ENCODE assay signal across 8 mouse cellular contexts in the genomic region with DNA sequence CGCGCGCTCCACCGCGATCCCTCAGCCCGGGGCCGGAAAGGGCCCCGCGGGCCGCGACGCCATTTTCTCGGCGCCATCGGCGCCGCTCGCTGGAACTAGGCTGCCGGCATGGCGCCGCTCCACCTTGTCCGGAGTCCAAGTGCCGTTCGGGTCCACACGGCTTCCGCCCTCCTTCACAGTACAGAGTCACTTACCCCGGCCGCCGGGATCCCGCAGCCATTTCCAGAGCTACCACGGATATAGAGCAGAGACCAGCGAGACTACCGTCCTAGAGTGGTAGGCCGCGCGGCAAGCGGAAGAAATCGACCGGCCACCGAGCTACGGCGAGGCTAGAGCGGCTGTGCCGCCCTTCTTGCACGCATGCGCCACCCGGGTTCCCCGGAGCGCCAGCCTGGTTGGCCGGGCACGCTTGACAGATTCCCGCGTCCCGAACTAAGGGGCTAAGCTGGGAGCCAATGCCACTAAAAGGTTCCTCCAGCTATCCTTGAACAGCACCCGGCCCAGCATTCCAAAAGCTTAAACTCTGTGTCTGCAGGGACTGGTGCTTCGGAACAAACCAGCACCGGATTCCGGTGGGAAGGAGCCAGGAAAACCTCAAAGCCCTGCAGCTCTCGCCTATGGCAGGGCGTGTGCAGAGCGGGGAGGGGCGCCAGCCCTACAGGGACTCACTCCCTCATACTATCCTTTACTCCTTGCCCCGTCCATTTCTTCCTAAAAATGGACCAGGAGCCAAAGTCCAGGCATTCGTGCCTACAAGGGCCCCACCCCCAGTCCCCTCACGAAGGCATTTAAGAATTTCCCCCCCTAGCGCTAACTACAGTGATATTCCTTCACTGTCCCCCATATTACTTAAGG. TPM values are rescaled to one million over a fixed set of nuclear protein-coding genes. Genes with fewer than 3 reads are reported as not detected.
DNase-seq lines count a peak whose midpoint lies in the region; ATAC-seq and TF ChIP-seq lines count a peak whose summit lies in the region.

No protein-coding gene starts in this region.

- under 1% methylated on average over 66 of the region's 66 CpGs for WGBS in heart, embryonic 10.5 days
- WGBS in kidney, embryonic 14.5 days = under 1% methylated on average over 66 of the region's 66 CpGs
- under 1% methylated on average over 66 of the region's 66 CpGs for WGBS in limb, embryonic 15.5 days
- under 1% methylated on average over 65 of the region's 66 CpGs for WGBS in midbrain, postnatal 0 days

- H3K27ac ChIP-seq in embryonic fibroblast, embryonic 13.5 days (ENCODE audit: insufficient read depth, low read length) = peak overlapping the region; percentile 90
- H3K27ac ChIP-seq in heart, embryonic 10.5 days = peak overlapping the region; percentile 99
- peak overlapping the region; percentile 96 for H3K27ac ChIP-seq in kidney, embryonic 14.5 days (ENCODE audit: low read depth, low read length)
- H3K27ac ChIP-seq in limb, embryonic 15.5 days = peak overlapping the region; percentile 96
- peak overlapping the region; percentile 98 for H3K27ac ChIP-seq in midbrain, postnatal 0 days (ENCODE audit: low read depth, low read length)

- peak; percentile 57; the same call in 1 of the 2 replicates for TF ChIP-seq POLR2A in embryonic fibroblast, embryonic 13.5 days (IDR thresholded peaks at IDR 0.05; ENCODE audit: low read depth, low read length)

- ATAC-seq in kidney, embryonic 14.5 days (ENCODE audit: low FRiP score, low TSS enrichment) = peak; percentile 95
- ATAC-seq in limb, embryonic 15.5 days (ENCODE audit: insufficient number of reproducible peaks, low FRiP score, low TSS enrichment, low read depth) = peak; percentile 95
- peak; percentile 95 for ATAC-seq in midbrain, postnatal 0 days (ENCODE audit: low FRiP score)

- no peak for TF ChIP-seq CTCF in embryonic fibroblast, embryonic 13.5 days (IDR thresholded peaks at IDR 0.05; ENCODE audit: borderline replicate concordance, insufficient read depth, low read length)
- no peak; the same call in none of the 2 replicates for TF ChIP-seq CTCF in midbrain, postnatal 0 days (IDR thresholded peaks at IDR 0.05)

- H3K9me3 ChIP-seq in heart, embryonic 10.5 days = no peaks in the 10 kb centered on the region
- no peaks in the 10 kb centered on the region for H3K9me3 ChIP-seq in kidney, embryonic 14.5 days (ENCODE audit: control insufficient read depth, low read length)
- H3K9me3 ChIP-seq in limb, embryonic 15.5 days = no peaks in the 10 kb centered on the region
- H3K9me3 ChIP-seq in midbrain, postnatal 0 days (ENCODE audit: low read length) = no peaks in the 10 kb centered on the region

- DNase-seq in A20 (ENCODE audit: low read depth, low spot score) = peak; percentile 94
- peak; percentile 97 for DNase-seq in brain, adult 2 months (ENCODE audit: low read depth, low spot score)
- peak; percentile 97 for DNase-seq in heart, embryonic 10.5 days (ENCODE audit: low spot score)
- DNase-seq in midbrain, postnatal 0 days (ENCODE audit: low spot score) = peak; percentile 96
- peak; percentile 92 to 94 for DNase-seq in spleen, postnatal 10 days (ENCODE audit: low spot score in 2 of 2)

- peak overlapping the region; percentile 66 for H3K4me3 ChIP-seq in embryonic fibroblast, embryonic 13.5 days (ENCODE audit: insufficient read depth, low read length)
- H3K4me3 ChIP-seq in heart, embryonic 10.5 days = peak overlapping the region; percentile 91
- peak overlapping the region; percentile 97 for H3K4me3 ChIP-seq in kidney, embryonic 14.5 days (ENCODE audit: low read length)
- peak overlapping the region; percentile 81 for H3K4me3 ChIP-seq in limb, embryonic 15.5 days
- H3K4me3 ChIP-seq in midbrain, postnatal 0 days (ENCODE audit: low read depth, low read length) = peak overlapping the region; percentile 79

- no peaks in the 10 kb centered on the region; the same call in 1 of the 2 replicates for H3K4me1 ChIP-seq in embryonic fibroblast, embryonic 13.5 days (ENCODE audit: control insufficient read depth, insufficient read depth, low read length)
- H3K4me1 ChIP-seq in heart, embryonic 10.5 days = peaks cover 29% of the 10 kb centered on the region
- H3K4me1 ChIP-seq in kidney, embryonic 14.5 days (ENCODE audit: control insufficient read depth, insufficient read depth, low read length) = peaks cover 27% of the 10 kb centered on the region
- H3K4me1 ChIP-seq in limb, embryonic 15.5 days = peaks cover 43% of the 10 kb centered on the region
- peaks cover 8% of the 10 kb centered on the region for H3K4me1 ChIP-seq in midbrain, postnatal 0 days (ENCODE audit: insufficient read depth, low read length)

- H3K27me3 ChIP-seq in heart, embryonic 10.5 days (ENCODE audit: insufficient read depth, poor library complexity, severe bottlenecking) = no peaks in the 10 kb centered on the region
- no peaks in the 10 kb centered on the region for H3K27me3 ChIP-seq in kidney, embryonic 14.5 days (ENCODE audit: control insufficient read depth, insufficient read depth, low read length)
- no peaks in the 10 kb centered on the region for H3K27me3 ChIP-seq in limb, embryonic 15.5 days
- H3K27me3 ChIP-seq in midbrain, postnatal 0 days (ENCODE audit: insufficient read depth, low read length) = no peaks in the 10 kb centered on the region

- H3K36me3 ChIP-seq in heart, embryonic 10.5 days = 0 out of 2 replicates have a peak, but pooled peaks cover 6% of the 10 kb centered on the region
- H3K36me3 ChIP-seq in kidney, embryonic 14.5 days (ENCODE audit: control insufficient read depth, insufficient read depth, low read length) = peaks cover 2% of the 10 kb centered on the region; the same call in 1 of the 2 replicates
- H3K36me3 ChIP-seq in limb, embryonic 15.5 days = peaks cover 10% of the 10 kb centered on the region; the same call in 1 of the 2 replicates
- no peaks in the 10 kb centered on the region for H3K36me3 ChIP-seq in midbrain, postnatal 0 days (ENCODE audit: insufficient read depth, low read length)

- peak overlapping the region; percentile 86 for H3K4me2 ChIP-seq in kidney, embryonic 14.5 days (replicated peaks; ENCODE audit: low read depth, low read length)
- H3K4me2 ChIP-seq in limb, embryonic 15.5 days = peak overlapping the region; percentile 89
- peak overlapping the region; percentile 77 for H3K4me2 ChIP-seq in midbrain, postnatal 0 days (ENCODE audit: low read depth, low read length, poor library complexity, severe bottlenecking)

- H3K9ac ChIP-seq in kidney, embryonic 14.5 days (ENCODE audit: low read depth, low read length) = peak overlapping the region; percentile 98
- peak overlapping the region; percentile 93 for H3K9ac ChIP-seq in limb, embryonic 15.5 days
- H3K9ac ChIP-seq in midbrain, postnatal 0 days (replicated peaks; ENCODE audit: low read length, poor library complexity, severe bottlenecking) = peak overlapping the region; percentile 92

RNA-seq across cellular contexts. Expression of a gene that starts 7.8 kb away (rescaled TPM):
- polyA plus RNA-seq in embryonic fibroblast, embryonic 13.5 days (2011; ENCODE audit: insufficient read length, low read depth, missing spikeins) = 29.3 and 31.3 TPM in 2 replicates
- 23.8 and 26.0 TPM in 2 replicates for polyA plus RNA-seq in heart, embryonic 10.5 days (2016; fragmentation: Nextera tagmentation; extraction: Ambion mirVana)
- 25.6 and 39.5 TPM in 2 replicates for polyA plus RNA-seq in kidney, embryonic 14.5 days (2014; fragmentation: Nextera tagmentation; extraction: Ambion mirVana)
- 25.5 and 28.2 TPM in 2 replicates for polyA plus RNA-seq in limb, embryonic 15.5 days (2015; fragmentation: Nextera tagmentation; extraction: Ambion mirVana)
- total RNA-seq in midbrain, postnatal 0 days (2014; rRNA removed) = 36.7 and 44.1 TPM in 2 replicates
- polyA plus RNA-seq in midbrain, postnatal 0 days (2015; fragmentation: Nextera tagmentation; extraction: Ambion mirVana) = 19.3 and 22.2 TPM in 2 replicates

RNA-seq across cellular contexts. Expression of a gene that starts 7.9 kb away (rescaled TPM):
- polyA plus RNA-seq in embryonic fibroblast, embryonic 13.5 days (2011; ENCODE audit: insufficient read length, low read depth, missing spikeins) = 58.0 and 71.8 TPM in 2 replicates
- polyA plus RNA-seq in heart, embryonic 10.5 days (2016; fragmentation: Nextera tagmentation; extraction: Ambion mirVana) = 44.6 and 50.3 TPM in 2 replicates
- 54.3 and 62.9 TPM in 2 replicates for polyA plus RNA-seq in kidney, embryonic 14.5 days (2014; fragmentation: Nextera tagmentation; extraction: Ambion mirVana)
- 73.7 and 76.1 TPM in 2 replicates for polyA plus RNA-seq in limb, embryonic 15.5 days (2015; fragmentation: Nextera tagmentation; extraction: Ambion mirVana)
- 43.6 and 56.4 TPM in 2 replicates for total RNA-seq in midbrain, postnatal 0 days (2014; rRNA removed)
- 44.5 and 46.5 TPM in 2 replicates for polyA plus RNA-seq in midbrain, postnatal 0 days (2015; fragmentation: Nextera tagmentation; extraction: Ambion mirVana)

RNA-seq across cellular contexts. Expression of a gene that starts 23.1 kb away (rescaled TPM):
- polyA plus RNA-seq in embryonic fibroblast, embryonic 13.5 days (2011; ENCODE audit: insufficient read length, low read depth, missing spikeins) = 1.5 and 2.9 TPM in 2 replicates
- polyA plus RNA-seq in heart, embryonic 10.5 days (2016; fragmentation: Nextera tagmentation; extraction: Ambion mirVana) = 0.94 and 1.2 TPM in 2 replicates
- polyA plus RNA-seq in kidney, embryonic 14.5 days (2014; fragmentation: Nextera tagmentation; extraction: Ambion mirVana) = 0.20 and 0.47 TPM in 2 replicates
- 1.7 and 2.5 TPM in 2 replicates for polyA plus RNA-seq in limb, embryonic 15.5 days (2015; fragmentation: Nextera tagmentation; extraction: Ambion mirVana)
- 0.55 and 1.2 TPM in 2 replicates for total RNA-seq in midbrain, postnatal 0 days (2014; rRNA removed)
- polyA plus RNA-seq in midbrain, postnatal 0 days (2015; fragmentation: Nextera tagmentation; extraction: Ambion mirVana) = 0.20 TPM in 1 of 2 replicates, not detected in the other

RNA-seq across cellular contexts. Expression of a gene that starts 59.5 kb away (rescaled TPM):
- polyA plus RNA-seq in embryonic fibroblast, embryonic 13.5 days (2011; ENCODE audit: insufficient read length, low read depth, missing spikeins) = 10.8 and 11.6 TPM in 2 replicates
- 0.06 and 0.20 TPM in 2 replicates for polyA plus RNA-seq in heart, embryonic 10.5 days (2016; fragmentation: Nextera tagmentation; extraction: Ambion mirVana)
- polyA plus RNA-seq in kidney, embryonic 14.5 days (2014; fragmentation: Nextera tagmentation; extraction: Ambion mirVana) = 0.22 and 0.40 TPM in 2 replicates
- 0.22 and 0.45 TPM in 2 replicates for polyA plus RNA-seq in limb, embryonic 15.5 days (2015; fragmentation: Nextera tagmentation; extraction: Ambion mirVana)
- total RNA-seq in midbrain, postnatal 0 days (2014; rRNA removed) = 5.9 and 7.8 TPM in 2 replicates
- polyA plus RNA-seq in midbrain, postnatal 0 days (2015; fragmentation: Nextera tagmentation; extraction: Ambion mirVana) = 0.79 and 1.0 TPM in 2 replicates

Comparison
In these comparisons a context has a peak if more than half of its experiments do, and no peak if none do; other contexts are left out.
1. Peak in every context shown above with its lines: DNase-seq, ATAC-seq, H3K4me3 ChIP-seq and H3K27ac ChIP-seq.